Mouse (Mus musculus): ENCODE measurements at regions not wholly inside any gene's neighbourhood (a gene's known extent, or its start where the extent isn't known, plus 50 kb on each side); places are given as distances from the start of the nearest gene placed in this dataset.
A peak's percentile ranks its signal among the peaks of the same experiment; 100 is the strongest.

GRCm38 (mm10) chr2:115520413-115521139 lies 60.9 kb upstream of the BC052040 start:
- Histone ChIP-seq H3K4me3 (replicated peaks; ENCODE audit: insufficient read depth, low read depth, low read length) (no peak overlapping the region), H3K27ac (ENCODE audit: insufficient read depth, low read length) (no peak overlapping the region), H3K4me1 (ENCODE audit: control insufficient read depth, insufficient read depth, low read length) (no peaks in the 10 kb centered on the region), H3K27me3 (ENCODE audit: control insufficient read depth, insufficient read depth, low read length) (no peaks in the 10 kb centered on the region)
- no peak for DNase-seq
- 72% methylated on average over 10 of the region's 10 CpGs for WGBS
- no peak for TF ChIP-seq CTCF (IDR thresholded peaks at IDR 0.05; ENCODE audit: borderline replicate concordance, insufficient read depth, low read depth, low read length)
- TF ChIP-seq POLR2A (IDR thresholded peaks at IDR 0.05; ENCODE audit: borderline replicate concordance, insufficient read depth, low read length) = no peak

DNA sequence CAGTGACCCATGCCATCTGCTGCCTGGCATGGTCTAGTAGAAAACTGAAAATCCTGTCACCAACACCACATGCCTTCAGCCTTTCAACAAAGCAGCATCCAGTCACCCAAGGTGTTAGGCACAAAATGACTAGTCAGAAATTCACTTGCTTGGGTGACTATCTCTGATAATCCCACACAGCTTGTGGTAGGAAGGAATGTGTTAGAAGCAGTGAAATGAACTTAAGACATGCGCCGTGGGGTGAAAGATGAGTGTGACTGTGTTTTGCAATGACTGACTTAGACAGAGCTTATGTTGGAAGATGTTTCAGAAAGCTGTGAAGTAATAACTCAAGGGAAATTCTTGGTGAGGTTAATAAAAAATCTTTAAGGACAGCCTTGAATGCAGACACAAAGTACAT lies 51.6 kb upstream of the BC052040 start:
- TF ChIP-seq CTCF (IDR thresholded peaks at IDR 0.05; ENCODE audit: borderline replicate concordance, insufficient read depth, low read depth, low read length) (no peak), POLR2A (IDR thresholded peaks at IDR 0.05; ENCODE audit: borderline replicate concordance, insufficient read depth, low read length) (no peak)
- WGBS = 34% methylated on average over 2 of the region's 2 CpGs
- DNase-seq = peak in 1 of 2 experiments; percentile 2
- no peak overlapping the region for H3K4me3 ChIP-seq (replicated peaks; ENCODE audit: insufficient read depth, low read depth, low read length)
- no peaks in the 10 kb centered on the region for H3K27me3 ChIP-seq (ENCODE audit: control insufficient read depth, insufficient read depth, low read length)
- H3K4me1 ChIP-seq (ENCODE audit: control insufficient read depth, insufficient read depth, low read length) = no peaks in the 10 kb centered on the region
- H3K27ac ChIP-seq (ENCODE audit: insufficient read depth, low read length) = no peak overlapping the region
